Mouse (Mus musculus): ENCODE data around the gene Slc23a2. TPM values are rescaled to one million over a fixed set of nuclear protein-coding genes. Genes with fewer than 3 reads are reported as not detected.

The Slc23a2 gene
- polyA plus RNA-seq, 1 experiment from 2014 or later = 19.3 TPM

GRCm38 (mm10) chr2:132171939-132172338 lies 27.0 kb upstream of the Slc23a2 start:
- no peak for ATAC-seq
- H3K9ac ChIP-seq (ENCODE audit: low read length) = no peak overlapping the region

GRCm38 (mm10) chr2:132169150-132169549 lies 24.2 kb upstream of the Slc23a2 start:
- no peaks in the 10 kb centered on the region for H3K9me3 ChIP-seq (replicated peaks; ENCODE audit: control insufficient read depth, low read length)
- 85% methylated on average over 7 of the region's 7 CpGs for WGBS
- H3K9ac ChIP-seq (ENCODE audit: low read length) = no peak overlapping the region
- no peak overlapping the region for H3K4me3 ChIP-seq (ENCODE audit: low read depth, low read length)
- H3K36me3 ChIP-seq (ENCODE audit: control insufficient read depth, insufficient read depth, low read length) = no peaks in the 10 kb centered on the region
- no peaks in the 10 kb centered on the region for H3K27me3 ChIP-seq (replicated peaks; ENCODE audit: control insufficient read depth, insufficient read depth, low read length)
- ATAC-seq (no peak), DNase-seq (ENCODE audit: low spot score) (no peak)
- H3K4me1 ChIP-seq (ENCODE audit: control insufficient read depth, insufficient read depth, low read length) = no peaks in the 10 kb centered on the region
- no peak overlapping the region for H3K27ac ChIP-seq (ENCODE audit: low read depth, low read length)
- no peak overlapping the region for H3K4me2 ChIP-seq (ENCODE audit: low read length)

More at GRCm38 (mm10) chr2:132171939-132172338, 27.0 kb upstream of the Slc23a2 start:
- Histone ChIP-seq H3K27me3 (replicated peaks; ENCODE audit: control insufficient read depth, insufficient read depth, low read length) (no peaks in the 10 kb centered on the region), H3K4me3 (ENCODE audit: low read depth, low read length) (no peak overlapping the region), H3K4me2 (ENCODE audit: low read length) (no peak overlapping the region), H3K27ac (ENCODE audit: low read depth, low read length) (no peak overlapping the region), H3K9me3 (replicated peaks; ENCODE audit: control insufficient read depth, low read length) (no peaks in the 10 kb centered on the region), H3K36me3 (ENCODE audit: control insufficient read depth, insufficient read depth, low read length) (no peaks in the 10 kb centered on the region), H3K4me1 (ENCODE audit: control insufficient read depth, insufficient read depth, low read length) (no peaks in the 10 kb centered on the region)
- no peak for DNase-seq (ENCODE audit: low spot score)
- 85% methylated on average over 8 of the region's 8 CpGs for WGBS

- Histone ChIP-seq H3K36me3 (ENCODE audit: control insufficient read depth, insufficient read depth, low read length) (no peaks in the 10 kb centered on the region), H3K4me3 (ENCODE audit: low read depth, low read length) (no peak overlapping the region), H3K9me3 (replicated peaks; ENCODE audit: control insufficient read depth, low read length) (no peaks in the 10 kb centered on the region), H3K27me3 (replicated peaks; ENCODE audit: control insufficient read depth, insufficient read depth, low read length) (no peaks in the 10 kb centered on the region), H3K27ac (ENCODE audit: low read depth, low read length) (no peak overlapping the region), H3K9ac (ENCODE audit: low read length) (no peak overlapping the region), H3K4me2 (ENCODE audit: low read length) (no peak overlapping the region), H3K4me1 (ENCODE audit: control insufficient read depth, insufficient read depth, low read length) (no peaks in the 10 kb centered on the region)
- DNase-seq (ENCODE audit: low spot score) (no peak), ATAC-seq (no peak)
- WGBS = 100% methylated on average over 1 of the region's 1 CpGs
Measured at GRCm38 (mm10) chr2:132163626-132164025, 18.7 kb upstream of the Slc23a2 start.

GRCm38 (mm10) chr2:132157482-132157881 lies 12.6 kb upstream of the Slc23a2 start:
- DNase-seq (ENCODE audit: low spot score) (peak; percentile 66), ATAC-seq (peak; percentile 52; the same call in 1 of the 2 replicates)
- H3K27ac ChIP-seq (ENCODE audit: low read depth, low read length) = no peak overlapping the region
- H3K27me3 ChIP-seq (replicated peaks; ENCODE audit: control insufficient read depth, insufficient read depth, low read length) = no peaks in the 10 kb centered on the region
- 48% methylated on average over 4 of the region's 4 CpGs for WGBS
- H3K4me2 ChIP-seq (ENCODE audit: low read length) = no peak overlapping the region
- no peaks in the 10 kb centered on the region for H3K9me3 ChIP-seq (replicated peaks; ENCODE audit: control insufficient read depth, low read length)
- no peak overlapping the region for H3K4me3 ChIP-seq (ENCODE audit: low read depth, low read length)
- no peaks in the 10 kb centered on the region for H3K4me1 ChIP-seq (ENCODE audit: control insufficient read depth, insufficient read depth, low read length)
- no peak overlapping the region for H3K9ac ChIP-seq (ENCODE audit: low read length)
- no peaks in the 10 kb centered on the region for H3K36me3 ChIP-seq (ENCODE audit: control insufficient read depth, insufficient read depth, low read length)

GRCm38 (mm10) chr2:132152670-132153069 lies 7.8 kb upstream of the Slc23a2 start:
- H3K9ac ChIP-seq (ENCODE audit: low read length) = no peak overlapping the region
- H3K4me3 ChIP-seq (ENCODE audit: low read depth, low read length) = no peak overlapping the region
- no peak for DNase-seq (ENCODE audit: low spot score)
- WGBS = 63% methylated on average over 5 of the region's 5 CpGs
- H3K27ac ChIP-seq (ENCODE audit: low read depth, low read length) = no peak overlapping the region
- no peaks in the 10 kb centered on the region for H3K4me1 ChIP-seq (ENCODE audit: control insufficient read depth, insufficient read depth, low read length)
- ATAC-seq = no peak
- H3K36me3 ChIP-seq (ENCODE audit: control insufficient read depth, insufficient read depth, low read length) = no peaks in the 10 kb centered on the region
- H3K4me2 ChIP-seq (ENCODE audit: low read length) = no peak overlapping the region
- no peaks in the 10 kb centered on the region for H3K9me3 ChIP-seq (replicated peaks; ENCODE audit: control insufficient read depth, low read length)
- no peaks in the 10 kb centered on the region for H3K27me3 ChIP-seq (replicated peaks; ENCODE audit: control insufficient read depth, insufficient read depth, low read length)

- H3K27me3 ChIP-seq (replicated peaks; ENCODE audit: control insufficient read depth, insufficient read depth, low read length) = no peaks in the 10 kb centered on the region
- no peaks in the 10 kb centered on the region for H3K4me1 ChIP-seq (ENCODE audit: control insufficient read depth, insufficient read depth, low read length)
- no peak overlapping the region for H3K9ac ChIP-seq (ENCODE audit: low read length)
- WGBS = 82% methylated on average over 6 of the region's 6 CpGs
- no peak for ATAC-seq
- DNase-seq (ENCODE audit: low spot score) = no peak
- H3K4me2 ChIP-seq (ENCODE audit: low read length) = no peak overlapping the region
- H3K4me3 ChIP-seq (ENCODE audit: low read depth, low read length) = no peak overlapping the region
- no peaks in the 10 kb centered on the region for H3K36me3 ChIP-seq (ENCODE audit: control insufficient read depth, insufficient read depth, low read length)
- H3K9me3 ChIP-seq (replicated peaks; ENCODE audit: control insufficient read depth, low read length) = no peaks in the 10 kb centered on the region
- H3K27ac ChIP-seq (ENCODE audit: low read depth, low read length) = no peak overlapping the region
Measured at GRCm38 (mm10) chr2:132151592-132151991, 6.7 kb upstream of the Slc23a2 start.

- Histone ChIP-seq H3K4me3 (ENCODE audit: low read depth, low read length) (no peak overlapping the region), H3K36me3 (ENCODE audit: control insufficient read depth, insufficient read depth, low read length) (no peaks in the 10 kb centered on the region), H3K9ac (ENCODE audit: low read length) (no peak overlapping the region), H3K9me3 (replicated peaks; ENCODE audit: control insufficient read depth, low read length) (no peaks in the 10 kb centered on the region), H3K27ac (ENCODE audit: low read depth, low read length) (no peak overlapping the region), H3K4me1 (ENCODE audit: control insufficient read depth, insufficient read depth, low read length) (no peaks in the 10 kb centered on the region), H3K27me3 (replicated peaks; ENCODE audit: control insufficient read depth, insufficient read depth, low read length) (no peaks in the 10 kb centered on the region), H3K4me2 (ENCODE audit: low read length) (no peak overlapping the region)
- no peak for DNase-seq (ENCODE audit: low spot score)
- 67% methylated on average over 1 of the region's 1 CpGs for WGBS
- no peak for ATAC-seq
Measured at GRCm38 (mm10) chr2:132150926-132151325, 6.0 kb upstream of the Slc23a2 start.

- H3K9ac ChIP-seq (ENCODE audit: low read length) = no peak overlapping the region
- H3K27me3 ChIP-seq (replicated peaks; ENCODE audit: control insufficient read depth, insufficient read depth, low read length) = no peaks in the 10 kb centered on the region
- no peaks in the 10 kb centered on the region for H3K9me3 ChIP-seq (replicated peaks; ENCODE audit: control insufficient read depth, low read length)
- no peak overlapping the region for H3K27ac ChIP-seq (ENCODE audit: low read depth, low read length)
- peak; percentile 28 for DNase-seq (ENCODE audit: low spot score)
- ATAC-seq = no peak
- WGBS = 42% methylated on average over 4 of the region's 4 CpGs
- no peak overlapping the region for H3K4me3 ChIP-seq (ENCODE audit: low read depth, low read length)
- peaks cover 7% of the 10 kb centered on the region; the same call in 1 of the 2 replicates for H3K4me1 ChIP-seq (ENCODE audit: control insufficient read depth, insufficient read depth, low read length)
- no peaks in the 10 kb centered on the region for H3K36me3 ChIP-seq (ENCODE audit: control insufficient read depth, insufficient read depth, low read length)
- H3K4me2 ChIP-seq (ENCODE audit: low read length) = no peak overlapping the region
Measured at GRCm38 (mm10) chr2:132146502-132146901, 1.6 kb upstream of the Slc23a2 start.

GRCm38 (mm10) chr2:132143943-132144927 lies 673 bp downstream of the Slc23a2 start:
- H3K27ac ChIP-seq (ENCODE audit: low read depth, low read length) = peak overlapping the region; percentile 60
- peaks cover 7% of the 10 kb centered on the region; the same call in 1 of the 2 replicates for H3K4me1 ChIP-seq (ENCODE audit: control insufficient read depth, insufficient read depth, low read length)
- peak; percentile 57 for ATAC-seq
- no peaks in the 10 kb centered on the region for H3K9me3 ChIP-seq (replicated peaks; ENCODE audit: control insufficient read depth, low read length)
- WGBS = 2% methylated on average over 48 of the region's 66 CpGs
- H3K9ac ChIP-seq (ENCODE audit: low read length) = peak overlapping the region; percentile 92
- H3K36me3 ChIP-seq (ENCODE audit: control insufficient read depth, insufficient read depth, low read length) = no peaks in the 10 kb centered on the region
- H3K4me3 ChIP-seq (ENCODE audit: low read depth, low read length) = peak overlapping the region; percentile 84
- H3K4me2 ChIP-seq (ENCODE audit: low read length) = peak overlapping the region; percentile 74
- H3K27me3 ChIP-seq (replicated peaks; ENCODE audit: control insufficient read depth, insufficient read depth, low read length) = no peaks in the 10 kb centered on the region
- peak; percentile 29 for DNase-seq (ENCODE audit: low spot score)
